ENCODE assay signal across 8 mouse cellular contexts in genomic region chr1:51671287-51671686, GRCm38 (mm10).
DNase-seq lines count a peak whose midpoint lies in the region; ATAC-seq lines count a peak whose summit lies in the region.

No protein-coding gene starts in this region.

- no peak for DNase-seq in heart, adult 18-20 months
- DNase-seq in adrenal gland, postnatal 36 days: peak; percentile 40 to 58
- peak; percentile 54 for DNase-seq in embryonic facial prominence, embryonic 14.5 days (ENCODE audit: low spot score)
- DNase-seq in layer of hippocampus, adult 8-10 months (ENCODE audit: low spot score in 2 of 2): peak; percentile 19 to 20
- no peak for DNase-seq in right cerebral cortex, postnatal 14 days
- DNase-seq in retina, postnatal 1 day: no peak

- H3K9me3 ChIP-seq in heart, embryonic 16.5 days (replicated peaks; ENCODE audit: control insufficient read depth, low read length): no peaks in the 10 kb centered on the region
- H3K9me3 ChIP-seq in embryonic facial prominence, embryonic 14.5 days (ENCODE audit: control insufficient read depth, low read length): no peaks in the 10 kb centered on the region

- peak; percentile 65; the same call in 1 of the 2 replicates for ATAC-seq in heart, embryonic 16.5 days (replicated peaks; ENCODE audit: extremely low read depth, insufficient read depth, low FRiP score)
- ATAC-seq in embryonic facial prominence, embryonic 14.5 days (ENCODE audit: low read depth): peak; percentile 47; the same call in 1 of the 2 replicates
- 0 out of 2 replicates have a peak, but pooled peaks have one; percentile 16 for ATAC-seq in neutrophil, adult 5-6 weeks (ENCODE audit: extremely low read depth, insufficient number of reproducible peaks, low FRiP score, poor library complexity, severe bottlenecking)

- no peak overlapping the region for H3K27ac ChIP-seq in heart, embryonic 16.5 days (ENCODE audit: low read length)
- no peak overlapping the region for H3K27ac ChIP-seq in embryonic facial prominence, embryonic 14.5 days (replicated peaks; ENCODE audit: low read depth, low read length)

- no peak overlapping the region for H3K4me2 ChIP-seq in heart, embryonic 16.5 days (ENCODE audit: low read depth, low read length)
- H3K4me2 ChIP-seq in embryonic facial prominence, embryonic 14.5 days (ENCODE audit: low read depth, low read length): no peak overlapping the region

- H3K27me3 ChIP-seq in heart, embryonic 16.5 days (ENCODE audit: control insufficient read depth, insufficient read depth, low read length): no peaks in the 10 kb centered on the region
- H3K27me3 ChIP-seq in embryonic facial prominence, embryonic 14.5 days (replicated peaks; ENCODE audit: control insufficient read depth, insufficient read depth, low read length): no peaks in the 10 kb centered on the region

- 44% methylated on average over 3 of the region's 3 CpGs for WGBS in heart, embryonic 16.5 days
- 36% methylated on average over 3 of the region's 3 CpGs for WGBS in embryonic facial prominence, embryonic 14.5 days

- no peaks in the 10 kb centered on the region for H3K36me3 ChIP-seq in heart, embryonic 16.5 days (ENCODE audit: control insufficient read depth, insufficient read depth)
- no peaks in the 10 kb centered on the region for H3K36me3 ChIP-seq in embryonic facial prominence, embryonic 14.5 days (ENCODE audit: control insufficient read depth, insufficient read depth, low read length)

- H3K9ac ChIP-seq in heart, embryonic 16.5 days (ENCODE audit: low read length): no peak overlapping the region
- no peak overlapping the region; the same call in 1 of the 2 replicates for H3K9ac ChIP-seq in embryonic facial prominence, embryonic 14.5 days (ENCODE audit: low read depth, low read length)

- H3K4me3 ChIP-seq in heart, embryonic 16.5 days (ENCODE audit: low read length): no peak overlapping the region
- H3K4me3 ChIP-seq in embryonic facial prominence, embryonic 14.5 days (ENCODE audit: low read depth, low read length): no peak overlapping the region

- H3K4me1 ChIP-seq in heart, embryonic 16.5 days (ENCODE audit: control insufficient read depth, insufficient read depth, low read length): no peaks in the 10 kb centered on the region
- no peaks in the 10 kb centered on the region for H3K4me1 ChIP-seq in embryonic facial prominence, embryonic 14.5 days (ENCODE audit: control insufficient read depth, insufficient read depth, low read length)

Comparison
In these comparisons a context has a peak if more than half of its experiments do, and no peak if none do; other contexts are left out.
1. DNase-seq: peak in adrenal gland, postnatal 36 days (2 of 2), embryonic facial prominence, embryonic 14.5 days (single experiment) and layer of hippocampus, adult 8-10 months (2 of 2); none in heart, adult 18-20 months (0 of 2), right cerebral cortex, postnatal 14 days (single experiment) and retina, postnatal 1 day (single experiment).
2. Peak in every context shown above with its lines, with median percentiles within 50 percentile points of each other: ATAC-seq.